Mouse (Mus musculus) hindbrain, embryonic 12.5 days (tissue): Measurements from ENCODE around the gene Fastkd1. TPM values are rescaled to one million over a fixed set of nuclear protein-coding genes. Genes with fewer than 3 reads are reported as not detected.
A peak's percentile ranks its signal among the peaks of the same experiment; 100 is the strongest.

Experiments
- ATAC-seq: fragments of 200-750 bp; cut with Nextera tagmentation; 2 replicates; pipeline ENCODE4 v1.8.0; 2017; ENCODE audit warnings: moderate TSS enrichment; ENCODE audit not compliant: low FRiP score
- H3K27ac ChIP-seq: fragments of 300-500 bp; sonication (generic); 2 replicates; pipeline ENCODE4 v1.5.1; 2016; ENCODE audit warnings: mild to moderate bottlenecking
- H3K27me3 ChIP-seq: fragments of 300-500 bp; sonication (generic); 2 replicates; pipeline ENCODE4 v1.6.1; 2016; ENCODE audit warnings: mild to moderate bottlenecking
- H3K36me3 ChIP-seq: fragments of 300-500 bp; sonication (generic); 2 replicates; pipeline ENCODE4 v1.6.1; 2016; ENCODE audit warnings: mild to moderate bottlenecking
- H3K4me1 ChIP-seq: fragments of 300-500 bp; sonication (generic); 2 replicates; pipeline ENCODE4 v1.6.1; 2016
- H3K4me2 ChIP-seq: fragments of 300-500 bp; sonication (generic); replicated peaks from 2 replicates; pipeline ENCODE4 v1.6.1; 2016; ENCODE audit warnings: mild to moderate bottlenecking
- H3K4me3 ChIP-seq: fragments of 300-500 bp; sonication (generic); 2 replicates; pipeline ENCODE4 v1.5.1; 2016; ENCODE audit warnings: mild to moderate bottlenecking
- H3K9ac ChIP-seq: fragments of 300-500 bp; sonication (generic); 2 replicates; pipeline ENCODE4 v1.6.1; 2016; ENCODE audit warnings: mild to moderate bottlenecking, moderate library complexity
- H3K9me3 ChIP-seq: fragments of 300-500 bp; sonication (generic); replicated peaks from 2 replicates; pipeline ENCODE4 v1.6.1; 2016; ENCODE audit warnings: mild to moderate bottlenecking
- WGBS: fragments of 180-500 bp; shearing (Covaris S2); methylation state at CpG from one replicate; pipeline ENCODE4 v1.1.7; 2016; 5-methylcytosine and 5-hydroxymethylcytosine counted together
- polyA plus RNA-seq: library from polyadenylated mRNA; unstranded; fragments of >200 nt; fragmentation: Nextera tagmentation; extraction: Ambion mirVana; gene quantifications from 2 replicates; pipeline ENCODE4 v1.2.1, GENCODE M21; 2016

Fastkd1 gene
- 15.6 and 16.1 TPM in 2 replicates for polyA plus RNA-seq

- under 1% methylated on average over 39 of the region's 39 CpGs for WGBS
- ATAC-seq = peak; percentile 99
- Histone ChIP-seq H3K27me3 (no peaks in the 10 kb centered on the region), H3K9me3 (no peaks in the 10 kb centered on the region), H3K4me2 (peak within 1 kb of the TSS; percentile 73), H3K4me1 (peaks cover 5% of the 10 kb centered on the region; the same call in 1 of the 2 replicates), H3K27ac (peak within 1 kb of the TSS; percentile 44; the same call in 1 of the 2 replicates), H3K36me3 (no peaks in the 10 kb centered on the region), H3K9ac (peak within 1 kb of the TSS; percentile 72), H3K4me3 (peak within 1 kb of the TSS; percentile 80)
Measured at GRCm38 (mm10) chr2:69712981-69713625, at the start of gene Fastkd1. Fastkd1 (minus strand) TSS chr2:69713516.

DNA sequence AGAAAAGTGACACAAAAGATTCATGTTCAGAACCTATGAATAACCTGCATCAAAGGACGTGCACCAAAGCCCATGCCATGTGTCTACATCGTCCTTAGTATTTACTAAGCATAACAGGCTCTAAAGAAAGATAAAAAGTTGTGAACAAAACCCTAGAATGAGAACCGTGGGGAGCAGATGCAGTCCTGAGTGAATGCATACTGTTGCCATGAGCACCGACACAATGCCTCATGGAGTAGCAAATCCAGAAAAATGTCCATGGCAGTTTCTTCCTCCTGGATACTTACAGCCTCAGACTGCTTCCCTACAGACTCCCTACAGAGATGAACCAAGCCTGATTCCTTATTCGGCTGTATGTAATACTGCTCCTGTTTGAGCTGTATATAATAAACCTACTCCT lies 47.7 kb upstream of the Fastkd1 start:
- Histone ChIP-seq H3K4me3 (no peak overlapping the region), H3K4me1 (peaks cover 7% of the 10 kb centered on the region; the same call in 1 of the 2 replicates), H3K27me3 (no peaks in the 10 kb centered on the region), H3K9me3 (no peaks in the 10 kb centered on the region), H3K27ac (peak overlapping the region; percentile 23; the same call in 1 of the 2 replicates), H3K4me2 (no peak overlapping the region), H3K36me3 (peaks cover 5% of the 10 kb centered on the region; the same call in 1 of the 2 replicates), H3K9ac (no peak overlapping the region)
- 0 out of 2 replicates have a peak, but pooled peaks have one; percentile 46 for ATAC-seq
- 32% methylated on average over 5 of the region's 5 CpGs for WGBS

GRCm38 (mm10) chr2:69745091-69745490 lies 31.8 kb upstream of the Fastkd1 start:
- Histone ChIP-seq H3K36me3 (peaks cover 56% of the 10 kb centered on the region), H3K9me3 (0 out of 2 replicates have a peak, but pooled peaks cover 5% of the 10 kb centered on the region), H3K27ac (no peak overlapping the region), H3K9ac (no peak overlapping the region), H3K27me3 (no peaks in the 10 kb centered on the region), H3K4me1 (no peaks in the 10 kb centered on the region), H3K4me3 (no peak overlapping the region), H3K4me2 (no peak overlapping the region)
- no peak for ATAC-seq
- 92% methylated on average over 1 of the region's 1 CpGs for WGBS

DNA sequence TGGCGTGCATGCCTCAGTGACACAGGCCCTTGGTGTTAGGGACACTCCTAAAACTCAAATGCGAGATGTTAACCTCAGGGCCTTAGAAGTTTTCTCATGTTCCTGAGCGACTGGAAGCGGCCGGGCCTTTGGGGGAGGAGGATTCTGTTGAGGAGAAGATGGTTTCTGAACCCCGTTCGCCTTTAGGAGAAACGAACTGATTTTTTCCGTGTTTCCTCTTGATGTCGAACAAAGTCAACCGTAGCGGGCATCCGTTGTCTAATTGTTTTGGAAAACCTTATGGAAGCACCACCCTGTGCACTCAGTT lies 10.2 kb upstream of the Fastkd1 start:
- no peak for ATAC-seq
- no peaks in the 10 kb centered on the region for H3K9me3 ChIP-seq
- peak overlapping the region; percentile 80 for H3K4me2 ChIP-seq
- H3K27me3 ChIP-seq = peaks cover 19% of the 10 kb centered on the region
- H3K36me3 ChIP-seq = no peaks in the 10 kb centered on the region
- peaks cover 7% of the 10 kb centered on the region; the same call in 1 of the 2 replicates for H3K4me1 ChIP-seq
- peak overlapping the region; percentile 97 for H3K4me3 ChIP-seq
- H3K9ac ChIP-seq = peak overlapping the region; percentile 90
- 2% methylated on average over 13 of the region's 13 CpGs for WGBS
- H3K27ac ChIP-seq = peak overlapping the region; percentile 90; the same call in 1 of the 2 replicates

- Histone ChIP-seq H3K4me2 (peak overlapping the region; percentile 80), H3K27ac (peak overlapping the region; percentile 90), H3K9me3 (no peaks in the 10 kb centered on the region), H3K36me3 (no peaks in the 10 kb centered on the region), H3K9ac (peak overlapping the region; percentile 90), H3K4me3 (peak overlapping the region; percentile 97), H3K4me1 (peaks cover 7% of the 10 kb centered on the region; the same call in 1 of the 2 replicates), H3K27me3 (peaks cover 19% of the 10 kb centered on the region)
- under 1% methylated on average over 91 of the region's 91 CpGs for WGBS
- ATAC-seq = peak; percentile 94
Measured at GRCm38 (mm10) chr2:69722650-69723518, 9.6 kb upstream of the Fastkd1 start.

DNA sequence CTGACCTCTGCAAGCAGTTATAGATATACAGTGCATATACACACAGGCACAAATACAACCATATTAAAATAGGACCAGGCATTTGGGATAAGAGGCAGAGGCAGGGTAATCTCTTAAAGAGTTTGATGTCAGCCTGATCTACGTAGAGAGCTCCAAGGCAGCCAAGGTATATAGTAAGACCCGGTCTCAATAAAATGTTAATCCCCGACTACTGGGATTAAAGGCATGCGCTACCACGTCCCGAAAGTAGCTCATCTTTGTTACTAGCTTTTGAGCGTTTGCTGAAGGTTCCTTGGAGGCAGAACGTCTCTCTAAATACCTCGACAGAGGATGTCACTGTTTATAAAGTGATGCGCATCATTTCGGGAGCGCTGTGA lies 8.9 kb upstream of the Fastkd1 start, which contains the start of gene Ppig:
TSS of gene Ppig (plus strand) at position 273 of the 377 bp plus-strand sequence.
- H3K27ac ChIP-seq = peak within 1 kb of the TSS; percentile 90
- peak within 1 kb of the TSS; percentile 90 for H3K9ac ChIP-seq
- H3K4me1 ChIP-seq = peaks cover 7% of the 10 kb centered on the region; the same call in 1 of the 2 replicates
- H3K27me3 ChIP-seq = peaks cover 19% of the 10 kb centered on the region
- H3K9me3 ChIP-seq = no peaks in the 10 kb centered on the region
- 6% methylated on average over 12 of the region's 12 CpGs for WGBS
- no peaks in the 10 kb centered on the region for H3K36me3 ChIP-seq
- peak within 1 kb of the TSS; percentile 80 for H3K4me2 ChIP-seq
- peak; percentile 50 for ATAC-seq
- H3K4me3 ChIP-seq = peak within 1 kb of the TSS; percentile 97

- Histone ChIP-seq H3K27ac (no peak overlapping the region), H3K4me2 (no peak overlapping the region), H3K4me3 (no peak overlapping the region), H3K9me3 (no peaks in the 10 kb centered on the region), H3K36me3 (no peaks in the 10 kb centered on the region), H3K9ac (no peak overlapping the region), H3K4me1 (peaks cover 3% of the 10 kb centered on the region; the same call in 1 of the 2 replicates), H3K27me3 (peaks cover 19% of the 10 kb centered on the region)
- 84% methylated on average over 1 of the region's 1 CpGs for WGBS
- no peak for ATAC-seq
Measured at GRCm38 (mm10) chr2:69719121-69719520, 5.8 kb upstream of the Fastkd1 start.

DNA sequence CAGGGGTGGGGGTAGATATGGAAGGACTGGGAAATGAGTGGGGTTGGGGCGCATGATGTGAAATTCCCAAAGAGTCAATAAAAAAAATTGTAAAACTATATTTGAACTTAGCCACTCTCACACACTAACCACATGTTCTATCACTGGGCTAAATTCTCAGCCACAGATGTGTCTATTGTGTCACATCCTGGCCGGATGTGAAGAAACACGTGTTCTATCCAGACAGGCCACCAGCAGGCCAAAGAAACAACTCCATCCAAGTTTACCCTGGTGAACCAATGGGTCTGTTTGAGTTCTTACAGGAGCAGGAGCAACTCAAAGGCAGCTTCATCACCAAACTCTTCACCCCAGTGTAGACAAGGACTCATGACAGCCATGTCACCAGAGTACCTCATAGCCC lies 3.2 kb upstream of the Fastkd1 start:
- H3K4me2 ChIP-seq = no peak overlapping the region
- peaks cover 5% of the 10 kb centered on the region; the same call in 1 of the 2 replicates for H3K4me1 ChIP-seq
- no peak for ATAC-seq
- no peak overlapping the region for H3K4me3 ChIP-seq
- peaks cover 18% of the 10 kb centered on the region for H3K27me3 ChIP-seq
- H3K27ac ChIP-seq = no peak overlapping the region
- H3K36me3 ChIP-seq = no peaks in the 10 kb centered on the region
- no peak overlapping the region for H3K9ac ChIP-seq
- 84% methylated on average over 3 of the region's 3 CpGs for WGBS
- H3K9me3 ChIP-seq = no peaks in the 10 kb centered on the region

- no peak overlapping the region for H3K27ac ChIP-seq
- H3K4me1 ChIP-seq = peaks cover 5% of the 10 kb centered on the region; the same call in 1 of the 2 replicates
- no peaks in the 10 kb centered on the region for H3K36me3 ChIP-seq
- H3K4me2 ChIP-seq = no peak overlapping the region
- peaks cover 1% of the 10 kb centered on the region; the same call in 1 of the 2 replicates for H3K27me3 ChIP-seq
- H3K9ac ChIP-seq = no peak overlapping the region
- no peak overlapping the region for H3K4me3 ChIP-seq
- no peaks in the 10 kb centered on the region for H3K9me3 ChIP-seq
- no peak for ATAC-seq
- WGBS = 79% methylated on average over 5 of the region's 5 CpGs
Measured at GRCm38 (mm10) chr2:69714126-69714525, 810 bp upstream of the Fastkd1 start.

DNA sequence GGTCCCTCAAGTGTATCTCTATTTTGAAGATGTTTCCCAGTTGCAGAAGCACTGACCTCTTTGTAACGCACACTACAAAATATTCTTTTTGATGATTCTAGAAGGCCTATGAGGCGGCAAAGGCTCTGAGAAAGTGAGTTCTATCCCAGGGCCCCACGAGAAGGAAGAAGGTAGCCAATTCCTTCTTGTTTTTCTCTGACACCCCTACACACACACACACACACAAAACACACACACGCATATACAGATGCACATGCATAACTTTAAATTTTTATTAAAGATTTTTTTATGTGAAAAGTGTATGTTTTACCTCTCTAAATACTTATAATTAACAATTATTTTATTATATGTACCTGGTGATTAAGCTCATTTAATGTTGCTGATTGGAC lies 304 bp upstream of the Fastkd1 start:
- WGBS = 32% methylated on average over 4 of the region's 4 CpGs
- Histone ChIP-seq H3K4me3 (peak overlapping the region; percentile 80), H3K36me3 (no peaks in the 10 kb centered on the region), H3K27me3 (no peaks in the 10 kb centered on the region), H3K9me3 (no peaks in the 10 kb centered on the region), H3K4me2 (peak overlapping the region; percentile 73), H3K4me1 (peaks cover 5% of the 10 kb centered on the region; the same call in 1 of the 2 replicates), H3K27ac (no peak overlapping the region), H3K9ac (no peak overlapping the region)
- ATAC-seq = peak; percentile 62

DNA sequence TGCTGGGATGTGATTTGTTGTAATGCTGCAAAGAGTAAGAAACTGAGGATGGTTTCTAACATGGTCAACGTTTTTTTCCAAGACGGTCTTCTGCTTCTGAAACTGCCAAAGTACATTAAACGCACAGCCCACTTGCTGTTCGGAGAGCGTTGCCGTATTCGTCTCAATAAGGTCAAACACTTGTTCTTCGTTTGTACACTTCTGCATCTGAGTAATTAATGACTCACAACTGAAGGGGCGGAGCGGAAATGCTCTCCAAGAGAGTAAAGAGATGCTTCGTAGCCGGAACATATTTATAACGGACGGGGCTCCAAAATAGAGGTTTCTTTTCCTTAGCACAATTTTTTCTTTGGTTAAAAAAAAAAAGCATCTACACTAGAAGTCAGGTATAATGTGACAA lies 1.1 kb downstream of the Fastkd1 start:
- Histone ChIP-seq H3K4me2 (no peak overlapping the region), H3K9ac (no peak overlapping the region), H3K9me3 (no peaks in the 10 kb centered on the region), H3K36me3 (no peaks in the 10 kb centered on the region; the same call in 1 of the 2 replicates), H3K27me3 (no peaks in the 10 kb centered on the region), H3K4me3 (no peak overlapping the region), H3K27ac (no peak overlapping the region), H3K4me1 (peaks cover 5% of the 10 kb centered on the region; the same call in 1 of the 2 replicates)
- 91% methylated on average over 14 of the region's 14 CpGs for WGBS
- no peak for ATAC-seq

- H3K27me3 ChIP-seq = no peaks in the 10 kb centered on the region
- ATAC-seq = no peak
Measured at GRCm38 (mm10) chr2:69700446-69700845, 12.9 kb downstream of the Fastkd1 start.

More at GRCm38 (mm10) chr2:69700446-69700845, 12.9 kb downstream of the Fastkd1 start:
- no peak overlapping the region for H3K9ac ChIP-seq
- H3K36me3 ChIP-seq = peaks cover 47% of the 10 kb centered on the region
- H3K4me3 ChIP-seq = no peak overlapping the region
- no peaks in the 10 kb centered on the region for H3K9me3 ChIP-seq
- WGBS = 96% methylated on average over 8 of the region's 8 CpGs
- H3K4me1 ChIP-seq = no peaks in the 10 kb centered on the region
- H3K27ac ChIP-seq = no peak overlapping the region
- no peak overlapping the region for H3K4me2 ChIP-seq
